Mouse (Mus musculus) neural tube, embryonic 13.5 days (tissue): ENCODE measurements around the gene Tap2. TPM values are rescaled to one million over a fixed set of nuclear protein-coding genes. Genes with fewer than 3 reads are reported as not detected.

Experiments used
- ATAC-seq: fragments of 200-750 bp; cut with Nextera tagmentation; 2 replicates; pipeline ENCODE4 v1.8.0; 2017; ENCODE audit warnings: low read depth, mild to moderate bottlenecking, moderate TSS enrichment, moderate library complexity
- H3K27ac ChIP-seq: fragments of 300-500 bp; sonication (generic); replicated peaks from 2 replicates; pipeline ENCODE4 v1.5.1; 2015; ENCODE audit warnings: moderate library complexity, mild to moderate bottlenecking, inconsistent platforms
- H3K27me3 ChIP-seq: fragments of 300-500 bp; sonication (generic); 2 replicates; pipeline ENCODE4 v1.6.1; 2015; ENCODE audit warnings: mild to moderate bottlenecking, inconsistent platforms
- H3K36me3 ChIP-seq: fragments of 300-500 bp; sonication (generic); 2 replicates; pipeline ENCODE4 v1.6.1; 2015; ENCODE audit warnings: mild to moderate bottlenecking, inconsistent platforms
- H3K4me1 ChIP-seq: fragments of 300-500 bp; sonication (generic); replicated peaks from 2 replicates; pipeline ENCODE4 v1.6.1; 2015; ENCODE audit warnings: inconsistent platforms
- H3K4me2 ChIP-seq: fragments of 300-500 bp; sonication (generic); 2 replicates; pipeline ENCODE4 v1.6.1; 2015; ENCODE audit warnings: inconsistent platforms, mild to moderate bottlenecking, moderate library complexity
- H3K4me3 ChIP-seq: fragments of 300-500 bp; sonication (generic); 2 replicates; pipeline ENCODE4 v1.5.1; 2015; ENCODE audit warnings: mild to moderate bottlenecking, inconsistent platforms
- H3K9ac ChIP-seq: fragments of 300-500 bp; sonication (generic); 2 replicates; pipeline ENCODE4 v1.6.1; 2015; ENCODE audit warnings: moderate library complexity, mild to moderate bottlenecking, inconsistent platforms
- H3K9me3 ChIP-seq: fragments of 300-500 bp; sonication (generic); 2 replicates; pipeline ENCODE4 v1.6.1; 2016; ENCODE audit warnings: inconsistent platforms
- WGBS: fragments of 180-500 bp; shearing (Covaris S2); methylation state at CpG from one replicate; pipeline ENCODE4 v1.1.7; 2015; 5-methylcytosine and 5-hydroxymethylcytosine counted together
- polyA plus RNA-seq: library from polyadenylated mRNA; unstranded; fragments of >200 nt; fragmentation: Nextera tagmentation; extraction: Ambion mirVana; gene quantifications from 2 replicates; pipeline ENCODE4 v1.2.1, GENCODE M21; 2015

Gene Tap2
- polyA plus RNA-seq, 1 experiment from 2014 or later, result 1.5 TPM

- Histone ChIP-seq H3K9ac (peak within 1 kb of the TSS; percentile 64), H3K9me3 (no peaks in the 10 kb centered on the region), H3K4me1 (peaks cover 17% of the 10 kb centered on the region), H3K27ac (no peak within 1 kb of the TSS), H3K27me3 (peaks cover 94% of the 10 kb centered on the region), H3K4me2 (peak within 1 kb of the TSS; percentile 71), H3K36me3 (no peaks in the 10 kb centered on the region), H3K4me3 (peak within 1 kb of the TSS; percentile 43)
- 4% methylated on average over 41 of the region's 41 CpGs for WGBS
- ATAC-seq, result peak; percentile 84
Observed at GRCm38 (mm10) chr17:34196941-34197894, 6.1 kb upstream of the Tap2 start, which contains the start of gene Psmb8. Psmb8 (plus strand) TSS chr17:34197721.

- Histone ChIP-seq H3K4me3 (peak overlapping the region; percentile 43), H3K27ac (no peak overlapping the region), H3K4me1 (peaks cover 17% of the 10 kb centered on the region), H3K36me3 (no peaks in the 10 kb centered on the region), H3K9me3 (no peaks in the 10 kb centered on the region), H3K27me3 (peaks cover 90% of the 10 kb centered on the region), H3K4me2 (peak overlapping the region; percentile 71), H3K9ac (peak overlapping the region; percentile 64)
- 2% methylated on average over 32 of the region's 32 CpGs for WGBS
- no peak for ATAC-seq
Observed at GRCm38 (mm10) chr17:34197904-34198520, 5.3 kb upstream of the Tap2 start.

GRCm38 (mm10) chr17:34198521-34198912, 4.8 kb upstream of the Tap2 start:
- Histone ChIP-seq H3K36me3 (no peaks in the 10 kb centered on the region), H3K4me2 (peak overlapping the region; percentile 71), H3K4me3 (peak overlapping the region; percentile 43), H3K9me3 (no peaks in the 10 kb centered on the region), H3K27me3 (peaks cover 90% of the 10 kb centered on the region), H3K27ac (no peak overlapping the region), H3K4me1 (peaks cover 17% of the 10 kb centered on the region), H3K9ac (0 out of 2 replicates have a peak overlapping the region, but pooled peaks have one; percentile 31)
- ATAC-seq, result no peak
- 7% methylated on average over 11 of the region's 11 CpGs for WGBS

- ATAC-seq, result no peak
- H3K27me3 ChIP-seq, result peaks cover 89% of the 10 kb centered on the region
Observed at GRCm38 (mm10) chr17:34199050-34199619, 4.2 kb upstream of the Tap2 start.

GRCm38 (mm10) chr17:34200047-34200446, 3.3 kb upstream of the Tap2 start:
- no peak for ATAC-seq
- Histone ChIP-seq H3K9ac (no peak overlapping the region), H3K4me1 (peaks cover 22% of the 10 kb centered on the region), H3K27me3 (peaks cover 84% of the 10 kb centered on the region), H3K4me3 (no peak overlapping the region), H3K9me3 (no peaks in the 10 kb centered on the region), H3K4me2 (no peak overlapping the region), H3K27ac (no peak overlapping the region), H3K36me3 (no peaks in the 10 kb centered on the region)
- WGBS, result 86% methylated on average over 10 of the region's 10 CpGs

More at GRCm38 (mm10) chr17:34199050-34199619, 4.2 kb upstream of the Tap2 start:
- H3K9ac ChIP-seq, result no peak overlapping the region
- no peak overlapping the region for H3K4me3 ChIP-seq
- H3K27ac ChIP-seq, result no peak overlapping the region
- H3K36me3 ChIP-seq, result no peaks in the 10 kb centered on the region
- H3K4me2 ChIP-seq, result no peak overlapping the region
- H3K4me1 ChIP-seq, result peaks cover 17% of the 10 kb centered on the region
- 65% methylated on average over 12 of the region's 12 CpGs for WGBS
- no peaks in the 10 kb centered on the region for H3K9me3 ChIP-seq

GRCm38 (mm10) chr17:34200772-34201505, 2.4 kb upstream of the Tap2 start:
- 91% methylated on average over 16 of the region's 16 CpGs for WGBS
- Histone ChIP-seq H3K4me2 (no peak overlapping the region), H3K9ac (no peak overlapping the region), H3K4me3 (no peak overlapping the region), H3K9me3 (no peaks in the 10 kb centered on the region), H3K36me3 (no peaks in the 10 kb centered on the region), H3K27ac (no peak overlapping the region), H3K4me1 (peaks cover 27% of the 10 kb centered on the region), H3K27me3 (peaks cover 84% of the 10 kb centered on the region)
- no peak for ATAC-seq

GRCm38 (mm10) chr17:34201506-34202055, 1.7 kb upstream of the Tap2 start:
- no peak overlapping the region for H3K4me2 ChIP-seq

GRCm38 (mm10) chr17:34202760-34203442, 426 bp upstream of the Tap2 start:
- Histone ChIP-seq H3K4me3 (no peak overlapping the region), H3K9ac (no peak overlapping the region), H3K36me3 (no peaks in the 10 kb centered on the region), H3K4me2 (no peak overlapping the region), H3K4me1 (peaks cover 17% of the 10 kb centered on the region), H3K27me3 (peaks cover 80% of the 10 kb centered on the region), H3K9me3 (no peaks in the 10 kb centered on the region), H3K27ac (no peak overlapping the region)
- no peak for ATAC-seq
- 82% methylated on average over 4 of the region's 4 CpGs for WGBS

More at GRCm38 (mm10) chr17:34201506-34202055, 1.7 kb upstream of the Tap2 start:
- H3K27me3 ChIP-seq, result peaks cover 84% of the 10 kb centered on the region
- H3K4me1 ChIP-seq, result peaks cover 27% of the 10 kb centered on the region
- ATAC-seq, result no peak
- H3K4me3 ChIP-seq, result no peak overlapping the region
- H3K36me3 ChIP-seq, result no peaks in the 10 kb centered on the region
- 72% methylated on average over 7 of the region's 7 CpGs for WGBS
- H3K9me3 ChIP-seq, result no peaks in the 10 kb centered on the region
- no peak overlapping the region for H3K27ac ChIP-seq
- H3K9ac ChIP-seq, result no peak overlapping the region

- Histone ChIP-seq H3K4me1 (peaks cover 11% of the 10 kb centered on the region), H3K4me3 (peak overlapping the region; percentile 60), H3K4me2 (peak overlapping the region; percentile 85), H3K27ac (no peak overlapping the region), H3K27me3 (peaks cover 78% of the 10 kb centered on the region), H3K9me3 (no peaks in the 10 kb centered on the region), H3K9ac (peak overlapping the region; percentile 72), H3K36me3 (no peaks in the 10 kb centered on the region)
- ATAC-seq, result peak; percentile 51; the same call in 1 of the 2 replicates
- under 1% methylated on average over 44 of the region's 44 CpGs for WGBS
Observed at GRCm38 (mm10) chr17:34204303-34205010, 1.1 kb downstream of the Tap2 start.

GRCm38 (mm10) chr17:34205021-34205745, 1.9 kb downstream of the Tap2 start:
- Histone ChIP-seq H3K27me3 (peaks cover 77% of the 10 kb centered on the region), H3K27ac (no peak overlapping the region), H3K36me3 (no peaks in the 10 kb centered on the region), H3K4me1 (peaks cover 11% of the 10 kb centered on the region), H3K9ac (peak overlapping the region; percentile 72), H3K4me2 (peak overlapping the region; percentile 85), H3K9me3 (no peaks in the 10 kb centered on the region), H3K4me3 (peak overlapping the region; percentile 60)
- 13% methylated on average over 18 of the region's 18 CpGs for WGBS
- 0 out of 2 replicates have a peak, but pooled peaks have one; percentile 17 for ATAC-seq
